Mouse (Mus musculus) inflammation-experienced regulatory T-cells, adult 16 weeks (primary cell): ENCODE measurements around the gene Hoxa11. TPM values are rescaled to one million over a fixed set of nuclear protein-coding genes. Genes with fewer than 3 reads are reported as not detected.

Experiments used
- polyA plus RNA-seq: library from polyadenylated mRNA; unstranded; fragments of 100-300 nt; shearing (Covaris generic); gene quantifications from one replicate; pipeline ENCODE4 v1.2.1, GENCODE M21; 2017

Gene Hoxa11
- not detected for polyA plus RNA-seq

GRCm38 (mm10) chr6:52245757-52246142 lies at the start of gene Hoxa11:
Gene Hoxa11 (minus strand): TSS chr6:52245810.

GRCm38 (mm10) chr6:52260654-52261575 lies 15.3 kb upstream of the Hoxa11 start, which contains the start of gene Hoxa13:
Gene Hoxa13 (minus strand): TSS chr6:52260880.

DNA sequence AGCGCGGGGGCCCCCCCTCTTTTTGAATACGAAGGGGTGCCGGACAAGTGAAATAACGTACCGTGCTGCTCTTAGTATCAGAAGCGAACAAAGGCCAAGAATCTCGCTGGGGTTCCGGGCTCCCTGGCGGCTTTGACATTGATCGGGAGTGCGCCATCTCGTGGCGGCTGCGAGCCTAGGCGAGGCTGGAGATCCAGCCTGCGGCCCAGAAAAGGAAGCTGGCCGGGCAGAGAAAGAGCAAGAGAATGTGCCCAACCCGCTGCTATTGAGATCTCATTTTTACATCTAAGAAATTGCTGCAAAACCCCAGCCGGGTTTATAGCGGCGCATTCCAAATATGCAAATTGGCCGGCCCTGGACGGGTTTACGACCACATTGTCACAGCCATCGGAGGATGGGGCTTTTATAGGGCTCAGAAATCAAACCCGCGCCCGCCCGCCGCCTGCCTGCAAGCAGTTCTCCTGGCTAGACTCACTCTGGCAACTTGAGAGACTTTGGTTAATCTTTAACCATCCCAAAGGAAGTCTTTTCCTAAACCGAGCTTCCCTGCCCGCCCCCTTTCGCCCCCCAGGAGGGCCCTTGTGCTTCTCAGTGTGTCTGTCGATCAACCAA lies 5.1 kb downstream of the Hoxa11 start, which contains the start of gene Hoxa10:
Gene Hoxa10, minus strand, starts transcription at position 466 of the 612 bp plus-strand sequence.

DNA sequence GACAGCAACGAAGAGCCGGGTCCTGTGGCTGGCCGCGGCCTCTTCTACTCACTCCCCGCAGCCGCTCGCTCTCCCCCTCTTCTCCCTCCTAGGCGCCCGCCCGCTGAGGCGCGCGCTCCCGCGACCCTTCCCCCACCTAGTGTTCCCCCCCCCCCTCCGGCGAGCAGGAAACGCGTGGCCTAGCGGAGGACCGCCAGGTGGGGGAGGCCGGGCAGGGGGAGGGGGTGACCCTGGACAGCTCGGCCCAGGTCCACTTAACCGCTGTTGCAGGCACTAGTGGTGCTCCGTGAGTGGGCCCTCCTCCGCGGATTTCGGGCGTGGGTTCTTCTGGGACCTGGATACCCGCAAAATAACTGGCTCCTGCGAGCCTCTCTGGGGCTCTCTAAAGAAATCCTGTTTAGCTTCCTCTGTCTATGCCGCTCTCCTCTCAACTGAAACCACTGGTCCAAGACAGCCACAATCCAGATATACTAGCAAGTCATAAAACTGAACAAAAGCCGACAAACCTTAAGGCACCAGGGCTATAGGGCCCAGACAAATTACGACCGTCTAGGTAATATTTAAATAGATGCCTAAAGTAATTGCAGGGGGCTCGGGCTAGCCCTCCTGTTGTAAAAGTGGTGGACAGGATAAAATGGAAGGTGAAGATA lies 15.0 kb downstream of the Hoxa11 start, which contains the start of gene Hoxa9:
Gene Hoxa9, minus strand, starts transcription at position 574 of the 650 bp plus-strand sequence.

DNA sequence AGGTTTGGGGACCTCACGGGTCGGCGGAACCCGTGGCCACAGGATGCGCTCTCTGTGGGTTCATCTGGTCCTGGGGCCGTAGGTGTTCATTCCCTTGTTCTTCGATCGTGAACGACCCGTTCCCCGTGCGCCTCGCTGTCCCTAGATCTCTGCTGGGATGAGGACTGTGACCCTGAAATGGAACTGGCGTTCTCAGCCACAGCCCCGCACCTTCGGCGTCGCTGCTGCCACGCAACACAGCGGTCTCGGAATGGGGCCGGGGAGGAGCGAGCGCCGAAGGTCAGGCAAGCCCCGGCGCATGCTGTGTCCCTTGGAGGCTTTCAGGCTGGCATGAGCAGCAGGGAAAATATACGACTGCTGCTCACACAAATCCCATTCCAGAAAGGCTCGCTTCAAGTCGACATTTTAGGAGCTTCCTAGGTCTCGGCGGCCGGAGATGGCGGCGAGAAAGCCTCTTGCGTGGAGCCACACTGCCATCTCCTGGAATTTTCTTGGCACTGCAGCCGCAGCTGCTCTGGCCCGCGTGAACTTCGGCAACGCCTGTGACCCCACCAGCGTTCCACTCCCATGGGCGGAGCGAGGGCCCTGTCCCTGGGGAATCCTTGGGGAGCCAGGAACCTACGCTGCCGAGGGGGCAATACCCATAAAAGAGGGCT lies 24.1 kb downstream of the Hoxa11 start, which contains the start of gene Hoxa7:
Gene Hoxa7, minus strand, starts transcription at position 518 of the 656 bp plus-strand sequence.

GRCm38 (mm10) chr6:52213119-52213986 lies 32.3 kb downstream of the Hoxa11 start, which contains the start of the genes Hoxa3 and Gm28308:
Gene Hoxa3 (minus strand): TSS chr6:52213336.
Gene Gm28308 (minus strand): TSS chr6:52213339.

GRCm38 (mm10) chr6:52208072-52208867 lies 37.3 kb downstream of the Hoxa11 start, which contains the start of gene Hoxa6:
Gene Hoxa6 (minus strand): TSS chr6:52208722.

DNA sequence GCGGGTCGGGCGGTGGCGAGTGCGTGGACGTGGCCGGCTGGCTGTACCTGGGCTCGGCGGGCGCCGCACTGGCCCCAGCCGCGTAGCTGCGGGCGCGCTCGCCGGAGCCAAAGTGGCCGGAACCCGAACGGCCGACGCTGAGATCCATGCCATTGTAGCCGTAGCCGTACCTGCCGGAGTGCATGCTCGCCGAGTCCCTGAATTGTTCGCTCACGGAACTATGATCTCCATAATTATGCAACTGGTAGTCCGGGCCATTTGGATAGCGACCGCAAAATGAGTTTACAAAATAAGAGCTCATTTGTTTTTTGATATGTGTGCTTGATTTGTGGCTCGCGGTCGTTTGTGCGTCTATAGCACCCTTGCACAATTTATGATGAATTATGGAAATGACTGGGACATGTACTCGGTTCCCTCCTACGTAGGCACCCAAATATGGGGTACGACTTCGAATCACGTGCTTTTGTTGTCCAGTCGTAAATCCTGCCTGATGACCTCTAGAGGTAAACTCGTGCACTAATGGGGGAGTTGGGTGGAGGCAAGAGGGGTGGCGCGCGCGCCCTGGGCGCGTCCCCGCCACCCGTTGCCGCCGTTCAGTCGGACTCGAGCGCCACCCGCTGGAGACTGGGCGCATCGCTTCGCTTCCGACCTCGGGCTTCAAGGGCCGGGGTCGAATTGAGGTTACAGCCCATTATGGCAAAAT lies 41.4 kb downstream of the Hoxa11 start, which contains the start of gene Hoxa5:
Gene Hoxa5, minus strand, starts transcription at position 538 of the 703 bp plus-strand sequence.

Other genes starting within 250 kb of the Hoxa11 start
- 32.2 TPM for gene Skap2, start 233.3 kb downstream of the Hoxa11 start, polyA plus RNA-seq
- gene Hoxa1, start 87.5 kb downstream of the Hoxa11 start, polyA plus RNA-seq = not detected
- not detected for gene Hoxa2, start 81.0 kb downstream of the Hoxa11 start, polyA plus RNA-seq
- not detected for gene 5730596B20Rik, start 68.3 kb downstream of the Hoxa11 start, polyA plus RNA-seq
- gene Hoxa4, start 54.1 kb downstream of the Hoxa11 start, polyA plus RNA-seq = not detected
- not detected for gene Hoxa5, start 41.2 kb downstream of the Hoxa11 start, polyA plus RNA-seq
- not detected for gene Hoxa6, start 37.1 kb downstream of the Hoxa11 start, polyA plus RNA-seq
- gene Hoxa3, start 32.5 kb downstream of the Hoxa11 start, polyA plus RNA-seq = not detected
- gene Gm28308, start 32.5 kb downstream of the Hoxa11 start, polyA plus RNA-seq = not detected
- gene Hoxa7, start 24.0 kb downstream of the Hoxa11 start, polyA plus RNA-seq = 0.33 TPM
- gene Hoxa9, start 14.7 kb downstream of the Hoxa11 start, polyA plus RNA-seq = 0.12 TPM
- gene Hoxa10, start 5.0 kb downstream of the Hoxa11 start, polyA plus RNA-seq = not detected
- gene Hoxa13, start 15.1 kb upstream of the Hoxa11 start, polyA plus RNA-seq = not detected
- not detected for gene Evx1, start 67.7 kb upstream of the Hoxa11 start, polyA plus RNA-seq